Mouse (Mus musculus) left cerebral cortex, adult 6 months (tissue): ENCODE data around the gene Gm379. TPM values are rescaled to one million over a fixed set of nuclear protein-coding genes. Genes with fewer than 3 reads are reported as not detected.

ENCODE experiments used
- long read RNA-seq, 2 experiments: library from polyadenylated mRNA; unstranded; transcript quantifications; one replicate each; pipeline ENCODE4 v2.0.0; 2019 to 2020
- polyA plus RNA-seq: library from polyadenylated mRNA; unstranded; fragments of <200 nt; fragmentation: Nextera tagmentation; gene quantifications from 2 replicates; pipeline ENCODE4 v1.2.3, GENCODE M21; 2021

Gm379 gene
- polyA plus RNA-seq: not detected in 2 replicates
- long read RNA-seq, experiment 1: 0 reads
- long read RNA-seq, experiment 2: 0 reads

DNA sequence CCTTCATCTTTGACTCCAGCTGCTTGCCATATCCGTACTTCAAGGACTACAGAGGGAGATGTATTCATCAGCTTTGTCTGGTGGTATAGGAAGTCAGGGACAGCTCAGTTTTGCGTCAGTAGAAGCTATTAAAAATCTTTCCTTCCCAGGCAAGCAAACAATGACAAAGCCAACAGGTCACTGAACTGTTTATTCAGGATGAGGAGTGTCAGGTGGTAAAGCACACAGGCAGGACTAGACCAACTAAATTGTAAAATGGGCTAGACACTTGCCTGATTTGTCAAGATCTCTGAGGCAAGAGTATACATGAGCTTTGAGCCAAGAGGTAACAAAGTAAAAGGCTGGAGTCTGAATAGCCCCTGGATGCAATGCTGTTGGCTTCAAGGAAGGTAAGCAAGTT is at the start of gene Gm379:
Gm379 (minus strand) TSS at position 7 of the 400 bp plus-strand sequence.

Other genes starting within 250 kb of the Gm379 start
- 0.33 and 0.39 TPM in 2 replicates for gene Brwd3, start 169.5 kb upstream of the Gm379 start, polyA plus RNA-seq